Mouse (Mus musculus) myocyte (in vitro differentiated cells): Measurements from ENCODE around the gene Triml1.

Experiments used
- POLR2A ChIP-seq: IDR thresholded peaks from one replicate; pipeline ENCODE4 v1.6.1; 2011; ENCODE audit warnings: low read depth, mild to moderate bottlenecking, control low read depth, moderate library complexity; ENCODE audit not compliant: insufficient read length
- TCF3 ChIP-seq: IDR thresholded peaks from one replicate; pipeline ENCODE4 v1.6.1; 2011; ENCODE audit warnings: low read depth, control low read depth; ENCODE audit not compliant: insufficient read length
- USF1 ChIP-seq: IDR thresholded peaks from one replicate; pipeline ENCODE4 v1.6.1; 2011; ENCODE audit warnings: low read depth, mild to moderate bottlenecking, control low read depth, moderate library complexity

DNA sequence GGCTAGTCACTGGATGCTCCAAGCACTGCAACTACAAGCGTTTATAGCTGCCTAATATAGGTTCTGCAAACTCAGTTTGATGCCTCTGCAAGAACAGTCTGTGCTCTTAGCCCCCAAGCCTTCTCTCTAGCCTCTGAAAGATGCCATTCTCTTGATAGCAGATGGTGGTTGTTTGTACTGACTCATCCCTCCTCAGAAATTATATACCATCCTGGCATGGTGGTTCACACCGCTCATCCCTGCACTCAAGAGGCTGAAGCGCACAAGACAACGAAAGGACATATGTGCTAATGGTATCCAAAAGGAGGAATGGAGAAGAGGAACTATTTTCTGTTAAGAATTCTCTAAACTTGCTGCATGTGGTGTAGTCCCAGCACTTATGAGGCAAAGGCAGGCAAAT, 26.8 kb upstream of the Triml1 start:
- TF ChIP-seq USF1 (no peak), POLR2A (no peak), TCF3 (no peak)
